Mouse (Mus musculus): ENCODE measurements around the gene Dgkg. TPM values are rescaled to one million over a fixed set of nuclear protein-coding genes. Genes with fewer than 3 reads are reported as not detected.

Dgkg gene
- polyA plus RNA-seq, 1 experiment from 2014 or later: 4.5 TPM

GRCm38 (mm10) chr16:22583401-22583800 is 73.6 kb downstream of the Dgkg start:
- WGBS: 10% methylated on average over 2 of the region's 2 CpGs
- Histone ChIP-seq H3K36me3 (no peaks in the 10 kb centered on the region), H3K4me3 (no peak overlapping the region), H3K9ac (no peak overlapping the region), H3K27me3 (no peaks in the 10 kb centered on the region), H3K9me3 (no peaks in the 10 kb centered on the region), H3K27ac (replicated peaks) (no peak overlapping the region), H3K4me2 (no peak overlapping the region), H3K4me1 (replicated peaks) (no peaks in the 10 kb centered on the region; the same call in 1 of the 2 replicates)
- ATAC-seq (ENCODE audit: low FRiP score, low read depth): no peak

- WGBS: 48% methylated on average over 11 of the region's 11 CpGs
- Histone ChIP-seq H3K27ac (replicated peaks) (no peak overlapping the region), H3K27me3 (no peaks in the 10 kb centered on the region), H3K36me3 (no peaks in the 10 kb centered on the region), H3K4me2 (no peak overlapping the region), H3K4me3 (no peak overlapping the region), H3K9me3 (no peaks in the 10 kb centered on the region), H3K9ac (no peak overlapping the region), H3K4me1 (replicated peaks) (no peaks in the 10 kb centered on the region; the same call in 1 of the 2 replicates)
- ATAC-seq (ENCODE audit: low FRiP score, low read depth): no peak
Measured at GRCm38 (mm10) chr16:22582173-22582929, 74.7 kb downstream of the Dgkg start.

- Histone ChIP-seq H3K27ac (replicated peaks) (no peak overlapping the region), H3K9me3 (no peaks in the 10 kb centered on the region), H3K36me3 (no peaks in the 10 kb centered on the region), H3K4me1 (replicated peaks) (no peaks in the 10 kb centered on the region; the same call in 1 of the 2 replicates), H3K4me3 (no peak overlapping the region), H3K27me3 (0 out of 2 replicates have a peak, but pooled peaks cover 3% of the 10 kb centered on the region), H3K4me2 (no peak overlapping the region), H3K9ac (no peak overlapping the region)
- WGBS: 47% methylated on average over 5 of the region's 5 CpGs
- no peak for ATAC-seq (ENCODE audit: low FRiP score, low read depth)
Measured at GRCm38 (mm10) chr16:22580103-22580502, 76.9 kb downstream of the Dgkg start.

GRCm38 (mm10) chr16:22578883-22579282 is 78.1 kb downstream of the Dgkg start:
- ATAC-seq (ENCODE audit: low FRiP score, low read depth): no peak
- Histone ChIP-seq H3K27me3 (0 out of 2 replicates have a peak, but pooled peaks cover 3% of the 10 kb centered on the region), H3K9ac (no peak overlapping the region), H3K36me3 (no peaks in the 10 kb centered on the region), H3K4me1 (replicated peaks) (no peaks in the 10 kb centered on the region; the same call in 1 of the 2 replicates), H3K27ac (replicated peaks) (no peak overlapping the region), H3K4me2 (no peak overlapping the region), H3K9me3 (no peaks in the 10 kb centered on the region), H3K4me3 (no peak overlapping the region)
- 91% methylated on average over 10 of the region's 10 CpGs for WGBS

- H3K27ac ChIP-seq (replicated peaks): no peak overlapping the region
- peaks cover 9% of the 10 kb centered on the region; the same call in 1 of the 2 replicates for H3K27me3 ChIP-seq
- no peak overlapping the region for H3K9ac ChIP-seq
- no peaks in the 10 kb centered on the region; the same call in 1 of the 2 replicates for H3K4me1 ChIP-seq (replicated peaks)
- no peak overlapping the region for H3K4me3 ChIP-seq
- WGBS: 60% methylated on average over 8 of the region's 8 CpGs
- no peaks in the 10 kb centered on the region for H3K36me3 ChIP-seq
- no peaks in the 10 kb centered on the region for H3K9me3 ChIP-seq
- H3K4me2 ChIP-seq: no peak overlapping the region
- ATAC-seq (ENCODE audit: low FRiP score, low read depth): no peak
Measured at GRCm38 (mm10) chr16:22577656-22578055, 79.4 kb downstream of the Dgkg start.

- no peak overlapping the region for H3K27ac ChIP-seq (replicated peaks)
- no peak for ATAC-seq (ENCODE audit: low FRiP score, low read depth)
- WGBS: 76% methylated on average over 7 of the region's 7 CpGs
Measured at GRCm38 (mm10) chr16:22574164-22574563, 82.9 kb downstream of the Dgkg start.

GRCm38 (mm10) chr16:22572641-22573341 is 84.2 kb downstream of the Dgkg start:
- H3K9ac ChIP-seq: no peak overlapping the region
- no peaks in the 10 kb centered on the region for H3K4me1 ChIP-seq (replicated peaks)
- 43% methylated on average over 21 of the region's 21 CpGs for WGBS

More at GRCm38 (mm10) chr16:22574164-22574563, 82.9 kb downstream of the Dgkg start:
- H3K36me3 ChIP-seq: no peaks in the 10 kb centered on the region
- H3K9ac ChIP-seq: no peak overlapping the region
- H3K4me1 ChIP-seq (replicated peaks): no peaks in the 10 kb centered on the region
- no peak overlapping the region for H3K4me2 ChIP-seq
- H3K9me3 ChIP-seq: no peaks in the 10 kb centered on the region
- H3K27me3 ChIP-seq: peaks cover 13% of the 10 kb centered on the region; the same call in 1 of the 2 replicates
- no peak overlapping the region for H3K4me3 ChIP-seq

GRCm38 (mm10) chr16:22564907-22565272 is 92.1 kb downstream of the Dgkg start:
- H3K4me2 ChIP-seq: no peak overlapping the region
- H3K4me1 ChIP-seq (replicated peaks): no peaks in the 10 kb centered on the region
- no peaks in the 10 kb centered on the region for H3K36me3 ChIP-seq
- H3K27ac ChIP-seq (replicated peaks): no peak overlapping the region
- no peak overlapping the region for H3K9ac ChIP-seq
- H3K4me3 ChIP-seq: no peak overlapping the region
- no peaks in the 10 kb centered on the region for H3K9me3 ChIP-seq
- no peaks in the 10 kb centered on the region for H3K27me3 ChIP-seq
- peak; percentile 33; the same call in 1 of the 2 replicates for ATAC-seq (ENCODE audit: low FRiP score, low read depth)
- 80% methylated on average over 3 of the region's 3 CpGs for WGBS

More at GRCm38 (mm10) chr16:22572641-22573341, 84.2 kb downstream of the Dgkg start:
- Histone ChIP-seq H3K36me3 (no peaks in the 10 kb centered on the region), H3K4me2 (no peak overlapping the region), H3K27ac (replicated peaks) (no peak overlapping the region), H3K4me3 (no peak overlapping the region), H3K27me3 (peaks cover 13% of the 10 kb centered on the region; the same call in 1 of the 2 replicates), H3K9me3 (no peaks in the 10 kb centered on the region)
- no peak for ATAC-seq (ENCODE audit: low FRiP score, low read depth)

GRCm38 (mm10) chr16:22564259-22564906 is 92.6 kb downstream of the Dgkg start:
- no peak overlapping the region for H3K27ac ChIP-seq (replicated peaks)
- no peaks in the 10 kb centered on the region for H3K36me3 ChIP-seq
- H3K4me2 ChIP-seq: no peak overlapping the region
- ATAC-seq (ENCODE audit: low FRiP score, low read depth): peak; percentile 57; the same call in 1 of the 2 replicates
- H3K27me3 ChIP-seq: no peaks in the 10 kb centered on the region
- no peak overlapping the region for H3K4me3 ChIP-seq
- H3K9ac ChIP-seq: no peak overlapping the region
- H3K4me1 ChIP-seq (replicated peaks): no peaks in the 10 kb centered on the region
- no peaks in the 10 kb centered on the region for H3K9me3 ChIP-seq
- WGBS: 64% methylated on average over 14 of the region's 14 CpGs

- no peaks in the 10 kb centered on the region for H3K27me3 ChIP-seq
- no peaks in the 10 kb centered on the region for H3K4me1 ChIP-seq (replicated peaks)
- no peak overlapping the region for H3K4me3 ChIP-seq
- no peaks in the 10 kb centered on the region for H3K9me3 ChIP-seq
- no peak for ATAC-seq (ENCODE audit: low FRiP score, low read depth)
- H3K9ac ChIP-seq: no peak overlapping the region
- H3K27ac ChIP-seq (replicated peaks): no peak overlapping the region
- no peak overlapping the region for H3K4me2 ChIP-seq
- H3K36me3 ChIP-seq: no peaks in the 10 kb centered on the region
Measured at GRCm38 (mm10) chr16:22563594-22563993, 93.4 kb downstream of the Dgkg start.

GRCm38 (mm10) chr16:22554996-22555395 is 102.0 kb downstream of the Dgkg start:
- no peak overlapping the region for H3K4me2 ChIP-seq
- ATAC-seq (ENCODE audit: low FRiP score, low read depth): no peak
- H3K4me1 ChIP-seq (replicated peaks): no peaks in the 10 kb centered on the region

GRCm38 (mm10) chr16:22552351-22552750 is 104.7 kb downstream of the Dgkg start:
- no peak for ATAC-seq (ENCODE audit: low FRiP score, low read depth)
- Histone ChIP-seq H3K4me2 (no peak overlapping the region), H3K36me3 (no peaks in the 10 kb centered on the region), H3K4me3 (no peak overlapping the region), H3K4me1 (replicated peaks) (peaks cover 14% of the 10 kb centered on the region), H3K9me3 (no peaks in the 10 kb centered on the region), H3K9ac (no peak overlapping the region), H3K27ac (replicated peaks) (no peak overlapping the region), H3K27me3 (no peaks in the 10 kb centered on the region)
- 82% methylated on average over 9 of the region's 9 CpGs for WGBS

More at GRCm38 (mm10) chr16:22554996-22555395, 102.0 kb downstream of the Dgkg start:
- Histone ChIP-seq H3K27me3 (no peaks in the 10 kb centered on the region), H3K36me3 (no peaks in the 10 kb centered on the region), H3K4me3 (no peak overlapping the region), H3K27ac (replicated peaks) (no peak overlapping the region), H3K9me3 (no peaks in the 10 kb centered on the region), H3K9ac (no peak overlapping the region)
- WGBS: 36% methylated on average over 2 of the region's 2 CpGs
